Mouse (Mus musculus) layer of hippocampus, postnatal 14 days (tissue): ENCODE measurements around the gene Olfr283. TPM values are rescaled to one million over a fixed set of nuclear protein-coding genes. Genes with fewer than 3 reads are reported as not detected.
A peak's percentile ranks its signal among the peaks of the same experiment; 100 is the strongest.
"Not testable (repeated sequence)": the region's sequence is repeated elsewhere in the genome, so short reads cannot be mapped to it uniquely, and the experiment has no call there.

Experiments
- DNase-seq, 2 experiments: peaks; one replicate each; pipeline ENCODE4 v3.0.0; 2021 to 2022; ENCODE audit warnings: low spot score in 2 of 2, mixed read lengths in 1 of 2
- long read RNA-seq, 2 experiments: library from polyadenylated mRNA; stranded (forward); transcript quantifications; one replicate each; pipeline ENCODE4 v2.0.0; 2021
- total RNA-seq, 2 experiments: library from RNA; stranded (reverse); gene quantifications; 2 replicates each; pipeline ENCODE4 v1.2.3; 2021

The Olfr283 gene
- total RNA-seq: not detected
- long read RNA-seq, experiment 1: 0 reads
- long read RNA-seq, experiment 2: 0 reads

GRCm38 (mm10) chr15:98380846-98381245 is at the start of gene Olfr283:
Olfr283 (minus strand) TSS chr15:98380946.
- no peak for DNase-seq

GRCm38 (mm10) chr15:98425188-98425587 is 44.4 kb upstream of the Olfr283 start:
- no peak for DNase-seq

- no peak for DNase-seq
These were observed 44.0 kb upstream of the Olfr283 start for GRCm38 (mm10) chr15:98424753-98425152.

- no peak for DNase-seq
These were observed 43.6 kb upstream of the Olfr283 start for GRCm38 (mm10) chr15:98424326-98424725.

GRCm38 (mm10) chr15:98420897-98421296 is 40.2 kb upstream of the Olfr283 start:
- DNase-seq: no peak

GRCm38 (mm10) chr15:98418096-98418495 is 37.4 kb upstream of the Olfr283 start:
- no peak for DNase-seq

- DNase-seq: not testable (repeated sequence)
These were observed 36.5 kb upstream of the Olfr283 start for GRCm38 (mm10) chr15:98417285-98417684.

GRCm38 (mm10) chr15:98416802-98417201 is 36.1 kb upstream of the Olfr283 start:
- DNase-seq: not testable (repeated sequence)

GRCm38 (mm10) chr15:98415996-98416395 is 35.2 kb upstream of the Olfr283 start:
- no peak for DNase-seq

GRCm38 (mm10) chr15:98410249-98410648 is 29.5 kb upstream of the Olfr283 start:
- no peak for DNase-seq

- no peak for DNase-seq
These were observed 28.9 kb upstream of the Olfr283 start for GRCm38 (mm10) chr15:98409635-98410034.

- DNase-seq: peak; percentile 13 to 37
These were observed 27.8 kb upstream of the Olfr283 start for GRCm38 (mm10) chr15:98408406-98409060.

GRCm38 (mm10) chr15:98402356-98402755 is 21.6 kb upstream of the Olfr283 start:
- no peak for DNase-seq

- no peak for DNase-seq
These were observed 16.4 kb upstream of the Olfr283 start for GRCm38 (mm10) chr15:98397136-98397535.

GRCm38 (mm10) chr15:98391903-98392187 is 11.1 kb upstream of the Olfr283 start:
- DNase-seq: no peak

GRCm38 (mm10) chr15:98391081-98391902 is 10.5 kb upstream of the Olfr283 start:
- DNase-seq: no peak

GRCm38 (mm10) chr15:98389796-98390195 is 9.1 kb upstream of the Olfr283 start:
- peak; percentile 50 to 72 for DNase-seq

GRCm38 (mm10) chr15:98387621-98388020 is 6.9 kb upstream of the Olfr283 start:
- DNase-seq: no peak

GRCm38 (mm10) chr15:98378209-98378608 is 2.5 kb downstream of the Olfr283 start:
- no peak for DNase-seq

GRCm38 (mm10) chr15:98340887-98341286 is 39.9 kb downstream of the Olfr283 start, which contains the start of gene Olfr284:
Olfr284 (minus strand) TSS chr15:98340987.
- no peak for DNase-seq
